Mouse (Mus musculus) G1E-ER4 (cell line): Measurements from ENCODE around the gene Clmn. TPM values are rescaled to one million over a fixed set of nuclear protein-coding genes. Genes with fewer than 3 reads are reported as not detected.

ENCODE experiments used
- GATA1 ChIP-seq: IDR thresholded peaks from one replicate; pipeline ENCODE4 v1.8.0; 2012; ENCODE audit warnings: low read length, inconsistent platforms
- polyA plus RNA-seq: library from polyadenylated mRNA; stranded (reverse); fragments of >175 nt; gene quantifications from 2 replicates; pipeline ENCODE4 v1.2.3, GENCODE M21; 2012

The Clmn gene
- not detected in 2 replicates for polyA plus RNA-seq

DNA sequence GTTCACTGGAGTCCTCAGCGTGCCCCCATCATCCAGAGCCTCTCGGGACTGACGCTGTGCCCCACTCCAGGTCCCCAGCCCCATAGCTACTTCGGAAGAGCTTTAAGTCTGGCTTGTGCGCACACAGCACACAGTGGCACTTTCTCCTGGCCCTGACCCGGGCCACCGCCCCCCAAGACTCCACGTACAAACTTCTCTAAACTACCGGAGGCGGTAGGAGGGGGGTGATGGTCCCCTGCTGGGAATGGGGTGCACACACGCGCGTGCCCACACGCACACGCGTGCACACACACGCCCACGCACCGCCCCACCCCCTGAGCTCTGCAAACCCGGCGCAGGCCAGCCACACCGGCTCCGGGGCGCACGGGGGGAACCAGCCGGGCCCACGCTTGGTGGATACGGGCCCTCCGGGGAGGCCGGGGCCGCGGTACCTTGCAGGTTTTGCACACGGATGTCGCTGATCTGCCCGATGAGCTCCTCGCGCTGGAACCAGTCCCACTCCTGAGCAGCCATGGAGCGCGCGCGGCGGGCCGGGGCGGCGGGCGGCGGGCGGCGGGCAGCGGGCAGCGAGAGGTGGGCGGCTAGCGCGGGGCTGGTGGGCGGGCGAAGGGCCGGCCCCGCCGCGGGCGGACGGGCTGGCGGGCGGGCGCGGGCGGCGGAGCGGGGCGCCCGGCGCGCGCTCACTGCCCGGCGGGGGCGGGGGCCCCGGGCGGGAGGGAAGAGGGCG, at the start of gene Clmn:
Clmn (minus strand) TSS at position 638 of the 727 bp plus-strand sequence.
- TF ChIP-seq GATA1: no peak

DNA sequence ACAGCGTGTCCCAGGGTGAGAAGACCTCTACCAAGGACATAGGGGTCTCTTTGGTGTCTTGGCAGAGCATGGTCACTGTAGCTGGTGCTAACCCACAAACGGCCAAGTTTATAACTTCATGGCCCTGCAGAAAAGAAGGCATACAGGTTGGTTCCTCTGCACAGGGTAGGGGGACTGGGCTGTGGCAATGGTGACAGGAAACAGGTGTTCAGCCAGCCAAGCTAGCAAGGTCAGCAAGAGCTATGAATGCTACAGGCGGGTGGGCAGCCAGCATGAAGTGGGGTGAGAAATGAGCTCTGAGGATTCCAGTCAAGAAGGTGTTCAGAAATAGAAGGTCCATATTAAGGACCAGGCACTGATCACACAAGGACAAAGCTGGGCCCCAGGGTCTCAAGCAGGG, 48.1 kb upstream of the Clmn start:
- TF ChIP-seq GATA1: no peak

DNA sequence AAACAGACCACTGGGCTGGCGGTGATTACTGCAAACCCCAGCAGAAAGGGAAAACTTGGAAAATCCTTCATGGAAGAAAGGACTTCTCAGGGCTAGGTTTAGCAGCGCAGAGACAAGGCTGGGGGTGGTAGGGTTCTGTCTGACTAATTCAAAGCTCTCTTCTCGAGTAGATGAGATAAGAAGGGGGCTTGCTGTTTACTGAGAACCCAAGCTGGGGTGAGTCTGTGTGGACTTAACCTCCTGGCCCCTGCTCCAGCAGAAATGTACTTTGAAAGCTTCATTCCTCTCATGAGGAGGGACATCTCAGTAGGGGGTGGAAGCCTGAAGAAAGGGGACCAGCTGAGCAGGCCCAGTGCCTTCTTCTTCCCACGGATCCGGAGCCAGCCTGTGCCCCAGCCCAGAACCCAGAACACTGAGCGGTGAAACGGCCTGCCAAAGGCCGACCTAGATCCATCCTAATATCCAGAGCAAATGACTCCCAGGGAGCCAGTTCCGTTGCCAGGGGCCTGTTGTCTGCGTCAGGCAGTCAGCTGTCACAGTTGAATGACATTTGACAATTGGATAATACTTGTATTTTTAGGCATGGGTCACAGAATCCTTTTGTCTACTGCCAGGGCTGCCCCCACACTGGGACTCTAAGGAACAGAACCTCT, 47.5 kb upstream of the Clmn start:
- TF ChIP-seq GATA1: no peak

DNA sequence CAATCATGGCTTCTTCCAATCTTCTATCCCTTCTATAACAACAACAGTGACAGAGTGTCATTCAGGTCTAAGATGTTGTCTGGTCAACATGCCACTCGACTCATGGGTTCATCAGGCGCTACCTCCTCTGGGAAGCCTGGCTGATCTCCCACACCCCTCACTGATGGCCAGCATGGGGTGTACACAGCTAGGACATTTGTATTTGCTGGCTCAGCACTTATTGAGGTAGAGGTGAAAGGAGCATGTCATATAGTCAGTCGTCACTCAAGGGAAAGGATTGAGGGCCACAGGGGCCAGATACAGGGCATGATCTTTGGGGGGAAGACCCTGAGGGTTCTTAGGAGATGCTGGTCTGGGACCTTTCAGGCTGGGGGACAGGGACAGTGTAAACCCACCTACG, 44.9 kb upstream of the Clmn start:
- TF ChIP-seq GATA1: no peak

DNA sequence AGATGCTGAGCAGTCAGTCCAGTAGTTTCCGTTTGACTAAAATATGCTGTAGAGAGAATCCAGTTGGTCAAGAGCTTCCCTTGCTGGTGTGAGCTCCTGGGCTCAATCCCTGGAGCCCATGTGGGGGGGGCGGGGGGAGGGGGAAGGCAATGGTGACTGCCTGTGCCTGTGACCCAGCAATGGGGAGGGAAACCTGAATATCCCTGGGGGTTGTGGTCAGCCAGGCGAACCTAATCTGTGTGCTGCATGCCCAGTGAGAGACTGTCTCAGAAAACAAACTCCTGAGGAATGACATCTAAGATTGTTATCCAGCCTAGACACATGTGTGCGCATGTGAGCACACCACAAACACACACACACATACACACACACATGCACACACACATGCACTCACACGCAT, 44.1 kb upstream of the Clmn start:
- TF ChIP-seq GATA1: no peak

DNA sequence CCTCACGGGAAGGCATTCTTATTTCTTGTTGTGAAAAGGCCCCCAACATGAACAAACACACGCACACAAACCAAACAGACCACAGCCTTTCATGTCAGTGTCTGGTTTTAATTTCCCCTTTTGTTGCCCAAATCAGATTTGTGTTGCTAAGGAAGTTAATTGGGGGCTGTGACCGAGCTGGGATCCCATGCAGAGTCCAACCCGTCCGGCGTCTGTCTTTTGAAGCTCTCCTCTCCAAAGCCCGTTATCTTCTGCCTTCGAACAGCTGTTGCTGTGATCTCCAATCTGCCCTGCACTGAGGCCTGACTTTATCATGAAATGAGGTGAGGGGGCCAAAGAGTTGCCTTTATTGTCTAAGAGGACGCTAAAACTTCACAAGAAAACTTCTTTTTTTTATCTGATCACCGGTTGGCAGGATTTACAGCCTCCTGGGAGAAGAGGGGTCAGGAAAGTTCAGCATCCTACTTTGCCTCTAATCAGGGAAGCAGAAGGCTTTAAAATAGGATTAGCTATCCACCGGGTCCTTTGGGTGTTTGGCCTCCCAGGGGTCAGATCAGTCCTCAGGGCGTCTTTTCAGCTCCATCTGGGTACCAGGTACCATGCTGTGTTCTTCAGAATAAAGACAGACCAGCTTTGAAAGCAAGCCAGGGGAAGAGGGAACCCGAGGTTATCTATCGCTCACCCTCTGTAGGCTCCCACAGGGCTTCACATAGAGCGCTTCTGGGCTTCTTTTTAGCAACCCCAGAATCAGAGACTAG, 43.3 kb upstream of the Clmn start:
- no peak for TF ChIP-seq GATA1

DNA sequence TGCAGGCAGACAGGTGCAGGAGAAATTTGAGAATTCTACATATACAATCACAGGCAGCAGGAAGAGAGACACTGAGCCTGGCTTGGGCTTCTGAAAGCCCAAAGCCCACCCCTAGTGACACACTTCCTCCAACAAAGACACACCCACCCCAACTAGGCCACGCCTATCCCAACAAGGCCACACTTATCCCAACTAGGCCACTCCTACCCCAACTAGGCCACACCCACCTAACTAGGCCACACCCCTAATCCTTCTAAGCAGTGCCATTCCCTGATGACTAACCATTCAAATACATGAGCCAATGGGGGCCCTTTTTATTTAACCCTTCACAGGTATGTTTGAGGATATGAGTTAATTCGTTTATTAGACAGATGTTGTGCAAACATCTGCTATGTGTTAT, 42.3 kb upstream of the Clmn start:
- no peak for TF ChIP-seq GATA1

DNA sequence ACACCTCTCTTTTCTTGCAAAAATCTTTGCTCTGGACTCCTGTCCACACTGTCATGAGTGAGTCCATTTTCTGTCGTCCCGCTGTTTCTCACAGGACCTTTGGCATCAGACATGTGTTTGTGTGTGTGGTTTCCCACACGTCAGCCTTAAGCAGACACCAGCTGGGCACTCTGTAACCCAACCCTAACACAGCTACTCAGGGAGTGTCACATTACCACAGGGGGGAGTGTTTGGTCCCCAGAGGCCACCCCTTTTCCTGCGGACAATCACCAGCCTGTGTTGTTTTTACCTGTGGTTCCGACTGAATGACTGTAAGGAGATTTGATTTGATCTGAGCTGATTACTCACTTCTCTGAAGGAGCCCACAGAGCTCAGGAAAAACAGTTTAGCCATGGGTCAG, 39.3 kb upstream of the Clmn start:
- TF ChIP-seq GATA1: no peak

DNA sequence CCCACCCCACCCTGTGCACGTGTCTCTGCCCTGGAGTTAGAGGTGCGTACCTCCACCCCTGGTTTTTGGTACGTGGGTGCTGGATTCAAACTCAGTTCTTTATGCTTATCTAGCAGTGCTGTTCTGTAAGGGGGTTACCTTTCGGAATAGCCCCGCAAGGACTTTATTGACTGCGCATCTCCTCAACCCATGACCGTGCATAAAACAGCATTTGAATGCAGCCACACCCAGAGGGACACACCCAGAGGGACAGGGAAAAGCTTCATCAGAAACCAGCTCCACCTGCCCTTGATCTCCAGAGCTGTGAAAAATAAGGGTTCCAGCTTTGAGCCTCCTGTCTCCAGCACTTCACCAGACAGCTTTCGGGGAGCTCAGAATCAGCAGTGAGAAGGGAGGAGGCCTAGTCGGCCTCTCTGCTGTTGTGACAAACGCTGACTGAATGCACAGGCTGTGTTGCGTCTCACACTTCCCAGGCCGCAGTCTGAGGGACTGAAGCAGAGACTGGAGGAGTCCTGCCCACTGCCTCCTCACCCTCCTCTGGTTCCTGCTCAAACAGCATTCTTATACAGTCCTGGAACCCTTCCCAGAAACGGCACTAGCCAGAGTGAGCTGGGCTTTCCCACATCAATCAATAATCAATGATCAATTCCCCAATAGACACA, 37.6 kb upstream of the Clmn start:
- no peak for TF ChIP-seq GATA1

DNA sequence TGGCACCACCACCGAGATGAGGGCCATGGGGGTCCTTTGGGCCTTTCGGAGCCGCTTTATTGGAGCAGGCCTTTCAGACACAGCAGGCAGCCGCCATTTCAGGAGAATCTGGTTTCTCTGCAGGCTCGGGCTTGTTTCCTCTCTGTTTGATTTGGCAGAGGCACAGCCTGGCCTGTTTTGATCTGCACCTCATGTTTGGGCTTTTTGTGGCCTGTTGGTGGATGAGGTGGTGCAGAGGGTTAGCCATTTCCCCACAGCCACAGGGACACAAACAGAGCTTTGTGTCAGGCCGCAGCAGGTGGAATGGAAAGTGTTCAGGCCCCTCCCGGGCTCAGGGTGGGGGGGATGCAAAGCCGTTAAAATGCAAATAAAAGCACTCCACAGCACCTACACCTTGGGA, 36.4 kb upstream of the Clmn start:
- no peak for TF ChIP-seq GATA1

DNA sequence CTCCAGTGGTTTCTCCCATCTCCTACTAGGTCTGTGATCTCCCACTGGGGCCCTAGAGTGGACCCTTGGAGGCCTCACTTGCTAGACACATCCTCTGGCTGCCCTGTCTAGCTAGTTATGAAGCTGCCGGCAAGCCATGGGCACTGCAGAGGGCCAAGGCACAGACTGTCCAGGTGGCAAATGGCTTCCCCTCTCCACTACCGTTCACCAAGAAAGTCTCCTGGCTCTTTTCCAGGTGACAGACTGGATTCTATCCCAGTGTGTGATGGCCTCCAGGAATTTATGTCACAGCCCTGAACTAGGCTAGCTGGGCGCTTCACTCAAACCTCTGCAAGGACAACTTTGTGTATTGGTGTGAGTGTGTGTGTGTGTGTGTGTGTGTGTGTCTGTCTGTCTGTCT, 35.0 kb upstream of the Clmn start:
- no peak for TF ChIP-seq GATA1

DNA sequence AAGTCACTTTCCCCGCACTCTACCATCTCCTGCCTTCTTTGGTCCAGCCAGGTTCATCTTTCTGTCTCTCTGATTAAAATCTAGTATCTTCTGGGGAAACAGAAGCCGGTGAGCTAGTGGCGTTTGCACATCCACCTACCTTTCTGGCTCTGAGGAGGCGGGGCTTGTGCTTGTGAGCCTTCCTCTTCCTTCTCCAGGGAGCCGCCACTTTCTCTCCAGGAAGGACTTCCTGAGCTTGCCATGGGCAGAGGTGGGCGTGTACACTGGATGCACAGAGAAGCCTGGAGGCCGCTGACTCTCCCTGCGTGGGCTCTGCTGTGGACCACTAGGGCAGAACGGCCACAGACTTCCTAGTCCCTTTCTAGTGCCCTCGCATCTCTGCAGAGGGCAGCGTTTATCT, 34.3 kb upstream of the Clmn start:
- TF ChIP-seq GATA1: no peak

DNA sequence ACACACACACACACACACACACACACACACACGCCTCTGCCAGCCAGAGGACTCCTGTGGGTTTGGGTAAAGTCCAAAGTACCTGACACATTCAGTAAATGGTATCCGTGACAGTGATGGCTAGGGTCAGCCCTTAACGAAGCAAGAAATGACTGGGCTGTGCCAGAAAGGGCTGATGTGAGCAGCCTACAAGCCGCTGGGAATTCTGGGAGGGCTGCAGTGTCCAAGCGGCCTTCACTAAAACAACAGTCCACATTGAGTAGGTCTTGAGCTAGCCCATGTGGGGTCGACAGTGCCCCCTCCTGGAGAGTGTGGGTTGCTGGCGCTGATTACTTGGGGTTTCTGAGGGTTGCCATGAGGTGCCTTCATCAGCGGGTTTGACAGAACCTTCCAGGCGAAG, 33.8 kb upstream of the Clmn start:
- TF ChIP-seq GATA1: no peak

DNA sequence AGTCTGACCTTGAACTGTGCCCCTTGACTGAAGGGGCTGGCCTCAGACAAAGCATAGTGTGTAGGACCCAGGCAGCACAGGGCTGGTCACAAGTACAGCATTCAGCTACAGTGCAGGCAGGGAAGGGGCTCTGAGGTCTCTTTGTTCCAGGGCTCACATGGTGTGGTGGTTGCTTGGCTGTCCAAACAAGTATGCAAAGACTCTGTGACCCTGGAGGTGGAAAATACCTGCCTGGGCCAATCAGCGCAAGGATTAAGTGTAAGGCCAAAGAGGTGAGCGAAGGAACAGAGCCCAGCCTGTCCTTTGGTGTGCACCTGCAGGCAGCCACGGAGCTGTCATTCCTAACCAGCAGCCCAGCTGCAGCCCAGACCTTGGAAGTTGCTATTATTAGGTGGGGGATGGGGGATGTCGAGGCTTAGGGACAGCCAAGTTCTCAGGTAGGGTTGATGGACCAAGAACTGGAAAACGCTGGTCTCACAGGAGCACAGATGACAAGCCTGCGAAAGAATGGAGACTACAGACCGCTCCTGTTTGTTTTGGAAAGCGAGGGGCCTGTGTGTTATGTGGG, 32.3 kb upstream of the Clmn start:
- TF ChIP-seq GATA1: no peak

DNA sequence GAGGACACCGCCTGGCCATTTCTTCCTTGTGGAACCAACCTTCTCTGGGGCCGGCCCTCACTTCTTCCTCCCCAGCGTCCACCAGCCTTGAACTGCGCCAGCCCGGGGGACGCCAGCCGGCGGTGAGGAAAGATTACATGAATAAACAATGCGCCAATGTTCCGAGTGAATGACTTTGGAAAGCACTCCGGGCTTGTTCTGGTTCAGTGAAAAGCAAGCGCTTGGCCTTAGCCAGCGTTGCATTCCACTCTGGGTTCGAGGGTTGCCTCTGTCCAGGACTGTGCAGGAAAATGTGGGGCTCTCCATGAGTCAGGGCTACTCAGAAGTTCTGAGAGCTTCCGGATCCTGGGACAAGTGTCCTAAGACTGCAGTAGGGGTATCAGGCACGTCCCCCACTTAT, 31.8 kb upstream of the Clmn start:
- TF ChIP-seq GATA1: no peak

DNA sequence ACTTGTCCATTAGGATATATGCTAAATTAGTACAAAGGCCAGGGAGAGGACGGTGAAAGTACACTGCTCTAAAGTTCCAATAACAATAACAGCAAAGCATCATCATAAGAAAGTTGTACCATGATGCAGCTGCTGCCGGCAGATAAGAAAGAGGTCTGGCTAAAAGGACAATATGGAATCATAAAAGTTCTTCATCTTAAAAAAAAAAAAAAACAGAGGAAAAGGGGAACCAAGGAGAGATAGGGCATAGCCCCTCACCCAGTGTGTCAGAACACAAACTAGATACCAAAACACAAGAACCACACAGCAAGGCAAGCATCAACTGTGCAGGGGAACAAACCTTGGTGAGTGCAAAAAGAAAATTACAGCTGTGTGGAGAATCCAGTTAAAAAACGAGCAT, 27.4 kb upstream of the Clmn start:
- TF ChIP-seq GATA1: no peak
